Mouse (Mus musculus) midbrain, embryonic 14.5 days (tissue): Measurements from ENCODE around the gene Zfp286. TPM values are rescaled to one million over a fixed set of nuclear protein-coding genes. Genes with fewer than 3 reads are reported as not detected.

Experiments
- ATAC-seq: fragments of 200-750 bp; cut with Nextera tagmentation; 2 replicates; pipeline ENCODE4 v1.8.0; 2017; ENCODE audit warnings: moderate number of reproducible peaks, moderate library complexity; ENCODE audit not compliant: low FRiP score, low TSS enrichment
- DNase-seq: peaks from one replicate; pipeline ENCODE4 v3.0.0-alpha.2; 2015
- H3K27ac ChIP-seq: fragments of 300-500 bp; sonication (generic); replicated peaks from 2 replicates; pipeline ENCODE4 v1.5.1; 2014; ENCODE audit warnings: mild to moderate bottlenecking, low read depth, low read length, moderate library complexity
- H3K27me3 ChIP-seq: fragments of 300-500 bp; sonication (generic); 2 replicates; pipeline ENCODE4 v1.6.1; 2014; ENCODE audit warnings: low read length, control low read depth, mixed read lengths; ENCODE audit not compliant: control insufficient read depth, insufficient read depth
- H3K36me3 ChIP-seq: fragments of 300-500 bp; sonication (generic); 2 replicates; pipeline ENCODE4 v1.6.1; 2014; ENCODE audit warnings: low read length, control low read depth; ENCODE audit not compliant: control insufficient read depth, insufficient read depth
- H3K4me1 ChIP-seq: fragments of 300-500 bp; sonication (generic); 2 replicates; pipeline ENCODE4 v1.6.1; 2014; ENCODE audit warnings: mild to moderate bottlenecking, antibody characterized with exemption, low read length, control low read depth; ENCODE audit not compliant: control insufficient read depth, insufficient read depth
- H3K4me2 ChIP-seq: fragments of 300-500 bp; sonication (generic); 2 replicates; pipeline ENCODE4 v1.6.1; 2014; ENCODE audit warnings: mild to moderate bottlenecking, low read length, moderate library complexity
- H3K4me3 ChIP-seq: fragments of 300-500 bp; sonication (generic); replicated peaks from 2 replicates; pipeline ENCODE4 v1.5.1; 2014; ENCODE audit warnings: low read depth, low read length
- H3K9ac ChIP-seq: fragments of 300-500 bp; sonication (generic); replicated peaks from 2 replicates; pipeline ENCODE4 v1.6.1; 2014; ENCODE audit warnings: mild to moderate bottlenecking, low read length, moderate library complexity
- H3K9me3 ChIP-seq: fragments of 300-500 bp; sonication (generic); 2 replicates; pipeline ENCODE4 v1.6.1; 2016; ENCODE audit warnings: low read length, control low read depth, mixed read lengths; ENCODE audit not compliant: control insufficient read depth
- WGBS: fragments of 180-500 bp; shearing (Covaris S2); extraction: QIAGEN DNeasy Blood & Tissue Kit; methylation state at CpG from one replicate; pipeline ENCODE4 v1.1.7; 2014; 5-methylcytosine and 5-hydroxymethylcytosine counted together
- polyA plus RNA-seq: library from polyadenylated mRNA; unstranded; fragments of >200 nt; fragmentation: Nextera tagmentation; extraction: Ambion mirVana; gene quantifications from 2 replicates; pipeline ENCODE4 v1.2.1, GENCODE M21; 2014

The Zfp286 gene
- polyA plus RNA-seq = 31.2 and 32.5 TPM in 2 replicates

GRCm38 (mm10) chr11:62788935-62789616 is at the start of gene Zfp286:
Zfp286 (minus strand) TSS chr11:62789462.
- Histone ChIP-seq H3K9ac (peak within 1 kb of the TSS; percentile 74), H3K27me3 (no peaks in the 10 kb centered on the region), H3K27ac (peak within 1 kb of the TSS; percentile 72), H3K36me3 (peaks cover 16% of the 10 kb centered on the region), H3K4me3 (peak within 1 kb of the TSS; percentile 61), H3K9me3 (peaks cover 8% of the 10 kb centered on the region), H3K4me1 (peaks cover 8% of the 10 kb centered on the region; the same call in 1 of the 2 replicates), H3K4me2 (peak within 1 kb of the TSS; percentile 83)
- DNase-seq (peak; percentile 98), ATAC-seq (peak; percentile 95)
- WGBS = 6% methylated on average over 34 of the region's 34 CpGs

DNA sequence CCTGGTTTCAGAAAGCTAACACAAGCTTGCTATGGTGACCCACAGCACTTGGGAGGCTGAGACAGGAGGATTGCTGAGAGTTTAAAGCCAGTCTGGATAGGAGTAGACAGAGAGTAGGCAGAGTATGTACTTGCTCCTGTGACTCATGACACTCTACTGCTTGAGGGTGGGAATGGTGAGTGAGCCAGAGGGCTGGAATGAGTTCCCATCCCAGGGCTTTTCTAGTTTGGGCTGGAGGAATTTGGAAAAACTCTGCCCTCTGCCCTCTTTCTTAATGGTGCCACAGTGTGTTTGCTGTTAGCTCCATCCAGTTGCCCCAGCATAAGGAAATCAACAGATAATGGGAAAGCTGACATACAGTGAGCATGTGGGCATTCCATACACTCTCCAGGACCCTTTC is 42.6 kb upstream of the Zfp286 start:
- H3K36me3 ChIP-seq = no peaks in the 10 kb centered on the region
- ATAC-seq = no peak
- H3K4me3 ChIP-seq = no peak overlapping the region
- H3K9me3 ChIP-seq = no peaks in the 10 kb centered on the region
- no peaks in the 10 kb centered on the region for H3K4me1 ChIP-seq
- no peak overlapping the region for H3K27ac ChIP-seq
- no peak for DNase-seq
- H3K9ac ChIP-seq = no peak overlapping the region
- no peak overlapping the region for H3K4me2 ChIP-seq
- H3K27me3 ChIP-seq = no peaks in the 10 kb centered on the region

- Histone ChIP-seq H3K9me3 (no peaks in the 10 kb centered on the region), H3K27ac (no peak overlapping the region), H3K4me1 (no peaks in the 10 kb centered on the region), H3K4me3 (no peak overlapping the region), H3K27me3 (no peaks in the 10 kb centered on the region), H3K36me3 (no peaks in the 10 kb centered on the region), H3K9ac (no peak overlapping the region), H3K4me2 (no peak overlapping the region)
- ATAC-seq (no peak), DNase-seq (no peak)
- 83% methylated on average over 2 of the region's 2 CpGs for WGBS
Measured at GRCm38 (mm10) chr11:62830387-62830786, 41.1 kb upstream of the Zfp286 start.

- Histone ChIP-seq H3K4me2 (no peak overlapping the region), H3K27ac (no peak overlapping the region), H3K9me3 (no peaks in the 10 kb centered on the region), H3K36me3 (no peaks in the 10 kb centered on the region), H3K9ac (no peak overlapping the region), H3K4me3 (no peak overlapping the region), H3K4me1 (no peaks in the 10 kb centered on the region), H3K27me3 (no peaks in the 10 kb centered on the region)
- DNase-seq (no peak), ATAC-seq (no peak)
- 88% methylated on average over 3 of the region's 3 CpGs for WGBS
Measured at GRCm38 (mm10) chr11:62827911-62828310, 38.6 kb upstream of the Zfp286 start.

GRCm38 (mm10) chr11:62827135-62827534 is 37.9 kb upstream of the Zfp286 start:
- 89% methylated on average over 4 of the region's 4 CpGs for WGBS
- no peaks in the 10 kb centered on the region for H3K9me3 ChIP-seq
- ATAC-seq (no peak), DNase-seq (no peak)
- H3K36me3 ChIP-seq = no peaks in the 10 kb centered on the region
- no peaks in the 10 kb centered on the region for H3K27me3 ChIP-seq
- H3K4me2 ChIP-seq = no peak overlapping the region
- no peak overlapping the region for H3K9ac ChIP-seq
- no peak overlapping the region for H3K27ac ChIP-seq
- no peak overlapping the region for H3K4me3 ChIP-seq
- no peaks in the 10 kb centered on the region for H3K4me1 ChIP-seq

DNA sequence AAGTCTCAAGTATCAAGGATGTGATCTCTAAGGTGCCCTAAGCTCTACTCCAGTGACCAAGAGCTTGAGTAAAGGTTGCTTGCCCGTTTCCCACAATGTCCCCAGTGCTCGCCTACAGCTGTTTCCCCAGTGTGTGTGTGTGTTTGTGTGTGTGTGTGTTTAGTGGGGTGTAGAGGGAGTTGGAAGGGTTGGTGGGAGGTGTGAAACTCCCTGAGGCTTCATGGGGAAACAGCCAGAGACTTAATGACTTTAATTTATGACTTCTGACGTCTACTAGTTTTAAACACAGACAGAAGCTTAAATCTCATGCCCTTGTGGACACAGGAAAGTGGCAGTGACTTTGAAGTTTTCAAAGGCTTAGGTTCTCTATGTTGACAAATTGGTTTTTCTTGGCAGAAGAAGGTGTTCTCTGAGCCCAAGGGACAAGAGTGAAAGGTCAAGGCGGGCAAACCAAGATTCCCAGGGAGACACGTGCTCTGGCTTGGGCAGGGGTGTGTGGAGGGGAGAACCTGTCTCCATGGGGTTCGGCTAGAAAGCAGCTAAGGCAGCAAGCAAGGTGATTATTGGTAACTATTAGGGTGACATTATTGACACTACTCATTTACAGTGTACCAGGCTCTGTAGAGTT is 37.0 kb upstream of the Zfp286 start:
- WGBS = 86% methylated on average over 6 of the region's 6 CpGs
- no peak overlapping the region for H3K27ac ChIP-seq
- no peaks in the 10 kb centered on the region for H3K36me3 ChIP-seq
- no peak overlapping the region for H3K9ac ChIP-seq
- no peak for ATAC-seq
- no peak overlapping the region for H3K4me3 ChIP-seq
- H3K9me3 ChIP-seq = no peaks in the 10 kb centered on the region
- no peak for DNase-seq
- H3K4me2 ChIP-seq = no peak overlapping the region
- H3K27me3 ChIP-seq = no peaks in the 10 kb centered on the region
- H3K4me1 ChIP-seq = no peaks in the 10 kb centered on the region

- Histone ChIP-seq H3K27ac (no peak overlapping the region), H3K36me3 (no peaks in the 10 kb centered on the region), H3K4me3 (no peak overlapping the region), H3K4me1 (peaks cover 5% of the 10 kb centered on the region), H3K9ac (no peak overlapping the region), H3K4me2 (no peak overlapping the region), H3K27me3 (no peaks in the 10 kb centered on the region), H3K9me3 (no peaks in the 10 kb centered on the region)
- DNase-seq (no peak), ATAC-seq (no peak)
- WGBS = 87% methylated on average over 9 of the region's 9 CpGs
Measured at GRCm38 (mm10) chr11:62825222-62826105, 36.2 kb upstream of the Zfp286 start.

DNA sequence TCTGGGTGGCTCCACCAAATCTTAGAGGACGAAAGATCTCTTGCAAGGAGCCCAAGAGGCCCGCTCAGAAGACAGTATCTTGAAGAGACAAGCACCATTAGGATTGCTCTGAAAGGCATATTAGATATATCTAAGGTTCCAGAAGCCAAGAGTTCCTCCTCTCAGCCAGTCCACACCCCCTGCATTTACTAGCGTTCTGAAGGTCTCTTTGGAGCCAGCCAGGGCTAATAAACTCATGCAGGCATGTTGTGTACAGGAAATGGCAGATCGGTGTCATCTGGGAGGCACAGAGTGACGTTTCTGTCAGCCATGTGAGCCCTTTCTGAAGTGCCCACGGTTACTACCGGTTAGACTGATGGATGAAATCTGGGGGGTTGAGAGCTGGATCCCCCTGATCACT is 34.9 kb upstream of the Zfp286 start:
- Histone ChIP-seq H3K9me3 (no peaks in the 10 kb centered on the region), H3K27me3 (no peaks in the 10 kb centered on the region), H3K4me3 (no peak overlapping the region), H3K9ac (no peak overlapping the region), H3K4me1 (peaks cover 11% of the 10 kb centered on the region), H3K4me2 (no peak overlapping the region), H3K27ac (no peak overlapping the region), H3K36me3 (no peaks in the 10 kb centered on the region)
- no peak for ATAC-seq
- 84% methylated on average over 7 of the region's 7 CpGs for WGBS
- DNase-seq = no peak
